Mouse (Mus musculus) thymus, postnatal 25 days (tissue): Measurements from ENCODE around the gene Prox1.

Experiments
- DNase-seq: peaks from one replicate; pipeline ENCODE4 v3.0.0; 2022

Gene Prox1

GRCm38 (mm10) chr1:190140519-190140918 lies 30.0 kb downstream of the Prox1 start:
- DNase-seq = no peak

- no peak for DNase-seq
These were observed 30.7 kb downstream of the Prox1 start for GRCm38 (mm10) chr1:190139711-190140405.

GRCm38 (mm10) chr1:190137943-190138342 lies 32.6 kb downstream of the Prox1 start:
- DNase-seq = no peak

- DNase-seq = no peak
These were observed 37.6 kb downstream of the Prox1 start for GRCm38 (mm10) chr1:190132897-190133296.

GRCm38 (mm10) chr1:190130888-190131287 lies 39.6 kb downstream of the Prox1 start:
- DNase-seq = no peak

- DNase-seq = no peak
These were observed 41.0 kb downstream of the Prox1 start for GRCm38 (mm10) chr1:190129553-190129952.

GRCm38 (mm10) chr1:190128674-190129322 lies 41.7 kb downstream of the Prox1 start:
- DNase-seq = no peak

GRCm38 (mm10) chr1:190127878-190128277 lies 42.6 kb downstream of the Prox1 start:
- DNase-seq = no peak

GRCm38 (mm10) chr1:190127163-190127795 lies 43.2 kb downstream of the Prox1 start:
- DNase-seq = no peak

- no peak for DNase-seq
These were observed 45.4 kb downstream of the Prox1 start for GRCm38 (mm10) chr1:190124961-190125739.

- DNase-seq = no peak
These were observed 47.1 kb downstream of the Prox1 start for GRCm38 (mm10) chr1:190123404-190123803.

- DNase-seq = no peak
These were observed 54.5 kb downstream of the Prox1 start for GRCm38 (mm10) chr1:190115985-190116384.

GRCm38 (mm10) chr1:190111741-190112140 lies 58.8 kb downstream of the Prox1 start:
- no peak for DNase-seq

- no peak for DNase-seq
These were observed 62.9 kb downstream of the Prox1 start for GRCm38 (mm10) chr1:190107587-190107986.

- DNase-seq = no peak
These were observed 63.7 kb downstream of the Prox1 start for GRCm38 (mm10) chr1:190106674-190107420.

GRCm38 (mm10) chr1:190106060-190106459 lies 64.5 kb downstream of the Prox1 start:
- DNase-seq = no peak

GRCm38 (mm10) chr1:190093326-190093725 lies 77.2 kb downstream of the Prox1 start:
- DNase-seq = no peak

- no peak for DNase-seq
These were observed 78.4 kb downstream of the Prox1 start for GRCm38 (mm10) chr1:190092076-190092475.

- DNase-seq = no peak
These were observed 81.6 kb downstream of the Prox1 start for GRCm38 (mm10) chr1:190088929-190089328.

- DNase-seq = no peak
These were observed 84.8 kb downstream of the Prox1 start for GRCm38 (mm10) chr1:190085703-190086102.

GRCm38 (mm10) chr1:190079643-190080275 lies 90.8 kb downstream of the Prox1 start:
- DNase-seq = no peak

GRCm38 (mm10) chr1:190076601-190077000 lies 93.9 kb downstream of the Prox1 start:
- no peak for DNase-seq
